Mouse (Mus musculus): ENCODE measurements at regions not wholly inside any gene's neighbourhood (a gene's known extent, or its start where the extent isn't known, plus 50 kb on each side); places are given as distances from the start of the nearest gene placed in this dataset.

DNA sequence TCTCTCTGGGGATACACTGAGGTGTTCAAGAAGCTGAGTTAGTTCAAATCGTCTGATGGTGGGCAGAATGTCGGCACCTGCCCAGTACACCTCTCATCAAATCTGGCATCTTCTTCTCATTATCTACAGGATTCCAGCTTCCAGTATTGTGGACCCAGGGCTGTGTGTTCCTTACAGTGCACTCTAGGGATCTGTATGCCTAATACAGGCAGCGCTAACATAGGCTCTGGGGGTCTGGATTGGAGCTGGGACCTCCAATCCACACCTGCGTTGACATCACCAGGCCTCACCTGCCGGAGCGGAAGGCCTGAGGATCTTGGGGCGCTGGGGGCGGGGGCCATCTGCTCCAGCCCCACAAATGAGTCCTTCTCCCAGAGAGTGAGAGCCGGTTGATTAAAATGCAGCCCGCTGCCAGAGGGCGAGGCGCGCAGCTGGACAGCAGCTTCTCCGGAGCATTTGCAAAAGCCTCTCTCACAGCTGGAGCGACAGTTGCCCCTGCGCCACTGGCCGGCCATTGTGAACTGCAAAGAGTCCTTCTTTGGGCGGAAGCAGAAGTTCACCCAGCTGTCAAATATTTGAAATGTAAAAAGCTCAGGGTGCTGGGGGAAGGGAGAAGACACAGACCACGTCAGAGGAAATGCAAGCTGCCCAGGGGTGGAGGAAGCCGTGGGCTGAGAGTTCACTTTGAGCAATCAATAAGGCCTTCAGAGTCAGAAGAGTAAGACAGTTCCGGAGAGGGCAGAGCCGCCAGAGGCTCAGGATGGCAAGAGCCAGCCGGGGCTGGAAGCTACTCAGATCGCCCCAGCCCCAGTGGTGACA is 347.0 kb downstream of the Rnf144a start:
- DNase-seq: no peak

GRCm38 (mm10) chr12:26060378-26060777 is 354.7 kb downstream of the Rnf144a start:
- no peak for DNase-seq

DNA sequence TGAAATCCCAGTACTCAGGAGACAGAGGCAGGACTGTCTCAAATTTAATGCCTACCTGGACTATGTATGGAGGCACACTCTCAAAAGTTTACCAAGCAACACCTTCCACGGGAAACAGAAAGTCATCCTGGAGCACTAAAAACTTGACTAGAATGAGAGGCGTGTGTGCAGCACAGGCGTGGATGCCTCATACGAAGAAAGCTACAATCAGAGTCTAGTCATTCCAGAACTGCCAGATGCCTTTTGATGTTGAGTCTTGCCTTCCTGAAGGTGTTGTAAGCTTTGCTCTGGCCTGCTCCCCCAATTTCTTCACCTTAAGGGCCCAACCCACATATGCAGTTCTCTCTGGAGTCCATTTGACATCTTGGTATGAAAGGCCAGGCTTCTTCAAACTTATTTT is 356.0 kb downstream of the Rnf144a start:
- DNase-seq: no peak

DNA sequence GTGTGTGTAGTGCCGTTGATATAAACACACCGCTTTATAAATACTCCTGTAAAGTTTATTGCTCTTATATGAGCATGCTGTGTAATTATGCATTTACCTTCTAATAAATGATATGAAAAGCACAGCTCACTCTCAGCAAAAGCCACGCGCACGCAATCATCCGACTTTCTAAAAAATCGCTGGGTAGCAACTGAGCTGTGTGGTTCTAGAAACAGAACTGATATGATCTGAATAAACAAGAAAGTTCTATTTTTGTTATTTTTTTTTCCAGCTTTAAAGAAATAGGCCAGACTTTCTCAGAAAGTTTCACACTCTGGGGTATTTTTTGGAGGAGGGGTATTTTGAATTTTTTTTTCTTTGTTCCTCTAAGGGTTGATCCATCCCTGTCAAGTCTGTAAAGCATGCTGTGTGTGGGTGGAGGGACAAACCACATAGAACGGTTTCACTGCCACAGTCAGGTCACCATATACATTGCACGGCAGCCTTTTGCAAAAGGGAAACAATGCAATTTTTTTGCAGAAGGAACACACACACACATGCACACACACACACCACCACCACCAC is 357.5 kb downstream of the Rnf144a start:
- no peak for DNase-seq

DNA sequence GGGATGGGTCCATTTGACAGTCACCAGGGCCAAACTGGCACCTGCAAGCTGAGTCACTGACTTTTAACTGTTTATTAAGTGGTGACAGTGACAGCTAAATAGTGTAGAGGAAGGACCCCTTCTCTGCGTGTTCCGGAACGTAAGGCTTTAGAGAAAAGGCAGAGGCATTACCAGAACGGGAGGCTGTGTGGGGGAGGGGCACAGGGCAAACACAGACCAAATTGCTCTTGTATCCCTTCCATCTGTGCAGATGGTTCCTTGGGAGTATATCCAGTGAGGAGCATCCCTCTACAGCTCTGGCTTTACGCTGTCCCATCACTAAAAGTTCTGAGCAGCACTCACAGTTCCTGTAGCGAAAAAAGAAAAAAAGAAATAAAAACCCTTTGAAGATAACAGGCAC is 368.1 kb downstream of the Rnf144a start:
- DNase-seq: no peak

DNA sequence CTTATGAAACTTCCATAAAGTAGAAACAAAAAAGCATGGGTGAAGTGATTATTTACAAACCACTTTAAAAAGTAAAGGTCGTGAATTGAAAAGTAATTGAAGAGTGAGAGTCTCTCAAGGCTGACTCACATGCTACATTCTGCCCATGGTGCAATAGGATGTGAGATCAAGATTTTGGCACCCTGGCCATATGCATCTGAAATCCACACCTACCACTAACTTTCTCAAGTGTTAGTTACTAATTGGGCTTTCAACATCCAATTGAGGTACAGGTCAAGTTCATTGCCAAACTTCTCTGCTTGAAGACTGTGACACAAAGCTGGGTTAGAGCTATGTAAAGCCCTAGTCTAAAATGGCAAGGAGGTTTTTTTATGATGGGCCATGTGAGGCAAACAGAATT is 369.7 kb downstream of the Rnf144a start:
- no peak for DNase-seq

DNA sequence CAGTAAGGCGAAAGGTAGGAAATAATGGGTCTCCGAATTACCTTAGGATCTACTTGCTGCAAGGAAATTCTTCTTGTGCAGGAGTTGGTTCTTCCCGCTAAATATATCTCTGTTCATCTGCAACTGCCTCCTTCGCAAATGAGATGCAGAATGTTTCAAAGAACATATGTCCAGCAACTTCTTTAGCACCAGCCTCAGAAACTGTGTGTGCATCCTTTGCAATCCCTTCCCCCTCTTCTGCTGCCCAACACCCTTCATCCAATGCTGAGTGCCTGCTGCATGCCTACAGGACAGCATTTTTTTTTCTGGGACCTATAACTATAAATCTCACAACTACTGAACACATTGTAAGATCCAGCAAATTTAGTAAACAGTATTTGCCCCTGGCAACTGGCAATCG is 402.1 kb downstream of the Rnf144a start:
- peak; percentile 16 for DNase-seq

GRCm38 (mm10) chr12:25994063-25994462 is 421.0 kb downstream of the Rnf144a start:
- DNase-seq: no peak

DNA sequence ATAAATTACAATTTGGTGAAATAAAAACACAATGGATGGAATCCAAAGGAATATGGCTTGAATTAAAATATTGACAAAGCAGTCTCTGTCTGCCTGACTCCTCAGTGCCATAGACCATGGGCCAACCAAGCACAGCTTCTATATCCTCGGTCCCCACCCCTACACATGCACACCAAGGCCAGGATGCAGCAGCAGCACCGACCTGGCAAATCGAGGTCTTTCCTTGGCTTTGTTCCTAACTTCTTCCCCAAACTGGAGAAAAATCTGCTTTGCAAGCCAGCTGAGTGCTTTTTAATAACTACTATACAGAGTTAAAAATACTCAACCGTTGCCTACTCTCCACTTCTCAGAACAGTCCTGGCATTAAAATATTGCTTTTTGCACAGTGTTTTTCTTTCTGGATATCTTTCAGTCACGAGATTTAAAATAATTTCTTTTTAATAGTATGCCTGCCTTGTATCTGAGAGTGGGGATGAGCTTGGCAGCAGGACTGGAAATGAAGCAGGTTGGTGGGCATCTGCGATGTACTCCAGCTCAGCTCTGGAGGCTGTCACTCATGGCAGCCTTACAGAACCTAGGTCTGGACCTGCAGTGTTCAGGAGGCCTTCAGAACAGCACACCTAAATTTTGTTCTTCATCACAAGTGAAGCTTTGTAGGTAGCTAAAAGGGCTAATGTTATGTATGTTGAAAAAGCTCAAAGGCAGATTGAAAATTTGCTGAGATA is 423.1 kb downstream of the Rnf144a start:
- peak; percentile 14 for DNase-seq

DNA sequence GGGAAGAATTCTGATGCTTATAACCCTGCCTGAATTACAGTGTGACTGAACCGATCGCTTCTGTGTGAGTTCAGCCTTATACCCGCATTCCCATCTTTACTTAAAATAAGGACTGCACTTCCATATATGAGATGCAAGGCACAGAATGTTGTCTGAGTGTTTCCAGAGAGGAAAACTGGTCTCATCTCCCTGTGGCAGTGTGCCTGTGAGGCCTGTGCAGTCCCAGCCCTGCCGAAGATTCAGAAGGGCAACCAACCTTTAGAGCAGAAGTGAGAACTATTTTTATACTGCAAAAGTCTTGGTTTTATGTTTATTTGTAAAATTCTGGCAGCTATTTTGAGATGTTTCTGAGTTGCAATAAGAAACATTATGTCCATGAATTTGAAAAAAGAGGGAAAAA is 432.5 kb downstream of the Rnf144a start:
- DNase-seq: no peak

DNA sequence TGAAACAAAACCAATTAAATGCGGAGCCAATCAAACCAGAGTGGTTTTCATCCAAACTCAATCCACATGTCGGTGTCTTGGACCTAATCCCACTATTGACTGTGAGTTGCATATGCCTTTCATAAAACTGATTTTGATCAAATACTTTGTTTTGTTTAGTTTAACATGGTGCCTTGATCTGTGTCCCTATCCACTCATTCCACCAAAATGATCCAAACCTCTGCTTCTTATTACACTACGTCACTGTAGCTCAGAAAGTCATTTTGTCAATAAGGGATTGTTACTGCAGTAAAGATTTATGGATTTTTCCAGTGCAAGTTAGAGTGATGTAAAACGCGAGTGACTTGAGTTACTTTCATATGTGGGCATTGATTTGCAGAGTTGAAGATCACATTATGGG is 436.7 kb downstream of the Rnf144a start:
- no peak for DNase-seq

- DNase-seq: no peak
These were observed 456.5 kb downstream of the Rnf144a start for GRCm38 (mm10) chr12:25958584-25958983.

- DNase-seq: no peak
These were observed 457.5 kb downstream of the Rnf144a start for GRCm38 (mm10) chr12:25957547-25957946.

- no peak for DNase-seq
These were observed 467.9 kb downstream of the Rnf144a start for GRCm38 (mm10) chr12:25947107-25947506.

DNA sequence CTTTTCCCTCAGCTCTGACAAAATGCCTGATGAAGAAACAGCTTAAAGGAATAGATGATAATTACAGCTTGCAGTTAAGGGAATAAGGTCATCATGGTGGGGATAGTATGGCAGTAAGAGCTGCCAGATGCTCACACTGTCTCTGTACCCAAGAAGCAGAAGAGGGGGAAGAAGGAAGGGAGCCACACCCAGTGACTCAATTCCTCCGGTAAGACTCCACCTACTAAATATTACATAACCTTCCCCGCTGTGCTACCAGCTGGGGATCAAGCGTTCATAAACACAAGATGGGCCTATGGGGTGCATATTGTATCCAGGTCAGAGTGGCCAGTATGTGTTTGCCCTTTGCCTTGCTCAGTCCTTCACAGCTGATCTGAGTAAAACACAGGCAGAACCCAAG is 468.9 kb downstream of the Rnf144a start:
- DNase-seq: no peak

DNA sequence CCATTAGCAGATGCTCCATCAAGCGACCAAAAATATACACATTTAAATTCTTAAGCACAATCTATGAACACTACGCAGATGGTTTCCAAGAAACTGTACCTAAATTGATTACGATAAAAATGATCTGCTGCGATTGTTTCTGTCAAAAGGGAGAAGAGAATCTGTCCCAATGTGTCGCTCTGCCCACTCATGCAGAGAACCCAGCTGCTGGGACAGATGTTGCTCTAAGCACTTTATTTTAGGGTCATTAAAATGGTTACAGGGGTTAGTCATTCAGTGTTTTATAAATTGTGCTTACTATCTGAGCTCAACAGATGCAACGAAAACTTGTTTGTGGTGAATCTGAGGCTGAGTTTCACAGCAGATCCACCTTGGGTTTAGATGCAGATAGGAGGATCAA is 476.2 kb downstream of the Rnf144a start:
- no peak for DNase-seq

- DNase-seq: no peak
These were observed 480.1 kb downstream of the Rnf144a start for GRCm38 (mm10) chr12:25934946-25935345.

- DNase-seq: no peak
These were observed 480.5 kb downstream of the Rnf144a start for GRCm38 (mm10) chr12:25934526-25934925.

DNA sequence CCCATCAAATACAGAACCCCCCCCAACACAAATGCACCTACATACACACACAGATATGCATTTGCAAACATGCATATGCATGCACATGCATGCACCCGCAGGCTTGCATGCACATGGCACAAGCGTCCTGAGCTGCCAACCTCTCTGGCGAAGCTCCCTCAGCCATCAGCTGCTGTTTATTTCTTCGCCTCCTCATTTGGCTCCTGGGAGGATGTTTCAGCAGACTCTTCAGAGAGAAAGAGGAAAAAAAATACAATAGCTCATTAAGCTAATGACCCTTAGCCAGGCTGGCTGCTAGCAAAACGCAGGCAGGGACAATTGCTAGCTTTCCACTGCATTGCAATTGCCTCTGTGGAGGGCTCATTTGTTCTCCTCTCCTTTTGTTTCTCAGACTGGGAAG is 488.7 kb downstream of the Rnf144a start:
- DNase-seq: no peak

DNA sequence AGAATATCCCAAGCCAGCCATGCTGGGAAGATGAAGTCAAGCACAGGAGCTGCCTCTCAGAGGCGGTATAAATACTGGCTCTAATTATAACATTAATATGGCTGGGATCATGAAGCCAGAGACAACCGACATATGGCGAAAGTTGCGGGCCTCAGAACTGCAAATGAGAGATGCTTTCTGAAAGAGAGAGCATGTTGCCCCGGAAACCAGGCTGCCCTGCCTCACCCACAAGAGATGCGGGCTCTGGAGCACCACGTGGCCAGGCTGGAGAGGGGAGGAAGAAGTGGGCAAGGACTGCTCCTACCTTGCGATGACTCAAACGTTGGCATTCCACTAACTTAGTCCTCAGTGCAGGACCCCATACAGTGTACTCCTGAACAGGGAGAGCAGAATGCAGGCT is 490.5 kb downstream of the Rnf144a start:
- peak; percentile 33 for DNase-seq

DNA sequence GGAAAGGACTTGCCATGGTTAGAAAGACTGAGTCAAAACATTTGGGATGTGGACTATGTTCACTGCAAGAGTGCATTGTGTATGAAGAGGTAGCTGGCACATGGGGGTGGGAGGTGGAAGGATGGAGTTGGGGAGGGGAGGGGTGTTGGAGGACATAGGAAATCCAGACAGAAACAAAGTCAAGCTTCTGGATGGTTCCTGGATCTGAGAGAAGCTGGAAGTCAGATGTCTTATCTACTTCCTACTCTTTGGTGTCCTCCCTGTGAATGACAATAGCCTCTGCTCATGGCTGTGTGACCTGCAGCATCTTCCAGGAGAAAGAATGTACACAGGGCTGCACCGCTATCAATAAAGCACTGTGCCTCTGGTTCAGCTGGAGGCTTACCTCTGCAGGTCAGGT is 491.3 kb downstream of the Rnf144a start:
- DNase-seq: no peak

DNA sequence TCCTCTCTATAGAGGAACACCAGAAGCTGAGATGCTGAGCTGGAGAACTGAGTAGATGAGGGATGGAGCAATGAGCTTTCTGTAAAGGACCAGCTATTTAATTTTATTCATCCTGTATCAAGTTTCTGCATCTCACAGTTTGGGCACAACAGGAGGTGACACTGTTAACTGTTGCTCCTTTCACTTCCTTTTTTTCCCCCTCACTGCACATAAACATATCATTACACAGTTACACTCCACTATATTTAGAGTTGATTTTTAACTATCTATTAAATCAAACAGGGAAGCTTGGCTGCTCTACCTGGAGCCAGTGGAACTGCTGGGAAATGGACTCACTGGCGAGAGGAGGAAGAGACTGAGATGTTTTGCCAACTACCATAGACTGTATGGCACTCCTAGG is 509.4 kb downstream of the Rnf144a start:
- no peak for DNase-seq

GRCm38 (mm10) chr12:25896543-25896942 is 518.5 kb downstream of the Rnf144a start:
- no peak for DNase-seq

GRCm38 (mm10) chr12:25895691-25896090 is 519.4 kb downstream of the Rnf144a start:
- DNase-seq: no peak
